Mouse (Mus musculus) midbrain, embryonic 13.5 days (tissue): ENCODE results near the gene Car15. TPM values are rescaled to one million over a fixed set of nuclear protein-coding genes. Genes with fewer than 3 reads are reported as not detected.

Source experiments
- ATAC-seq: fragments of 200-750 bp; cut with Nextera tagmentation; 2 replicates; pipeline ENCODE4 v1.8.0; 2017; ENCODE audit warnings: mild to moderate bottlenecking, moderate TSS enrichment, moderate library complexity
- H3K27ac ChIP-seq: fragments of 300-500 bp; sonication (generic); 2 replicates; pipeline ENCODE4 v1.5.1; 2015; ENCODE audit warnings: inconsistent platforms, mild to moderate bottlenecking, moderate library complexity
- H3K27me3 ChIP-seq: fragments of 300-500 bp; sonication (generic); 2 replicates; pipeline ENCODE4 v1.6.1; 2015; ENCODE audit warnings: mild to moderate bottlenecking, inconsistent platforms
- H3K36me3 ChIP-seq: fragments of 300-500 bp; sonication (generic); 2 replicates; pipeline ENCODE4 v1.6.1; 2015; ENCODE audit warnings: mild to moderate bottlenecking, inconsistent platforms
- H3K4me1 ChIP-seq: fragments of 300-500 bp; sonication (generic); replicated peaks from 2 replicates; pipeline ENCODE4 v1.6.1; 2015; ENCODE audit warnings: inconsistent platforms
- H3K4me2 ChIP-seq: fragments of 300-500 bp; sonication (generic); replicated peaks from 2 replicates; pipeline ENCODE4 v1.6.1; 2015; ENCODE audit warnings: moderate library complexity, mild to moderate bottlenecking, inconsistent platforms
- H3K4me3 ChIP-seq: fragments of 300-500 bp; sonication (generic); replicated peaks from 2 replicates; pipeline ENCODE4 v1.5.1; 2015; ENCODE audit warnings: mild to moderate bottlenecking, inconsistent platforms
- H3K9ac ChIP-seq: fragments of 300-500 bp; sonication (generic); replicated peaks from 2 replicates; pipeline ENCODE4 v1.6.1; 2015; ENCODE audit warnings: mild to moderate bottlenecking, inconsistent platforms
- H3K9me3 ChIP-seq: fragments of 300-500 bp; sonication (generic); 2 replicates; pipeline ENCODE4 v1.6.1; 2016; ENCODE audit warnings: mild to moderate bottlenecking, inconsistent platforms
- WGBS: fragments of 180-500 bp; shearing (Covaris S2); methylation state at CpG from one replicate; pipeline ENCODE4 v1.1.7; 2015; 5-methylcytosine and 5-hydroxymethylcytosine counted together
- polyA plus RNA-seq: library from polyadenylated mRNA; unstranded; fragments of >200 nt; fragmentation: Nextera tagmentation; extraction: Ambion mirVana; gene quantifications from 2 replicates; pipeline ENCODE4 v1.2.1, GENCODE M21; 2015

The Car15 gene
- polyA plus RNA-seq, 1 experiment from 2014 or later: 5.5 TPM

GRCm38 (mm10) chr16:17807192-17808009, 30.8 kb downstream of the Car15 start:
- 3% methylated on average over 67 of the region's 73 CpGs for WGBS
- Histone ChIP-seq H3K4me1 (peaks cover 50% of the 10 kb centered on the region), H3K4me3 (peak overlapping the region; percentile 61), H3K36me3 (no peaks in the 10 kb centered on the region), H3K9ac (peak overlapping the region; percentile 87), H3K9me3 (no peaks in the 10 kb centered on the region), H3K27me3 (peaks cover 73% of the 10 kb centered on the region), H3K4me2 (peak overlapping the region; percentile 91), H3K27ac (peak overlapping the region; percentile 80)
- ATAC-seq: peak; percentile 92

DNA sequence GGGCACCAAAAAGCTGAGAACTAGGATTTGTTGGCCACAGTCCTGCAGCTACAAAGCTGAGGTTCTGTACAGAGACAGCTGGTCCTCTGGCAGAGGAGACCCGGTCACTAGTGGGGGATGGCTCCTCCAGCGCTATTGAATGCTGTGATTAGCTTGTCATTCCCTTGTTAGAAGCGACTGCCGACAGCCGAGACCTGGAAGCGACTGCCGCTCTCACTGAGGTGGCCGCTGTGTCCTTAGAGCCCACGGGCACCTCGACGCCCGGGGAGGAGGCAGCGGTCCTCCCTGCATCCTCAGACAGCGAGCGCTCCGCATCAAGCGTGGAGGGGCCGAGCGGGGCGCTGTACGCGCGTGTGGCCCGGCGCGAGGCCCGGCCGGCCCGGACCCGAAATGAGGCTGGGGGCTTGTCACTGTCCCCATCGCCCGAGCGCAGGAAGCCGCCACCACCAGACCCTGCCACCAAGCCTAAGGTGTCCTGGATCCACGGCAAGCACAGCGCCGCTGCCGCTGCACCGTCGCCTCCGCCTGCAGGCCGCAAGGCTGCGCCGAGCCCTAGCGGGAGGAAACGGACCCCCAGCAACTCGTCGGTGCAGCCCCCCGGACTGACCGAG, 31.5 kb downstream of the Car15 start:
- peak overlapping the region; percentile 87 for H3K9ac ChIP-seq
- peak; percentile 40; the same call in 1 of the 2 replicates for ATAC-seq
- 1% methylated on average over 34 of the region's 50 CpGs for WGBS
- peaks cover 79% of the 10 kb centered on the region for H3K27me3 ChIP-seq
- peaks cover 54% of the 10 kb centered on the region for H3K4me1 ChIP-seq
- peak overlapping the region; percentile 91 for H3K4me2 ChIP-seq
- no peaks in the 10 kb centered on the region for H3K9me3 ChIP-seq
- peak overlapping the region; percentile 80 for H3K27ac ChIP-seq
- no peaks in the 10 kb centered on the region for H3K36me3 ChIP-seq
- H3K4me3 ChIP-seq: peak overlapping the region; percentile 61

DNA sequence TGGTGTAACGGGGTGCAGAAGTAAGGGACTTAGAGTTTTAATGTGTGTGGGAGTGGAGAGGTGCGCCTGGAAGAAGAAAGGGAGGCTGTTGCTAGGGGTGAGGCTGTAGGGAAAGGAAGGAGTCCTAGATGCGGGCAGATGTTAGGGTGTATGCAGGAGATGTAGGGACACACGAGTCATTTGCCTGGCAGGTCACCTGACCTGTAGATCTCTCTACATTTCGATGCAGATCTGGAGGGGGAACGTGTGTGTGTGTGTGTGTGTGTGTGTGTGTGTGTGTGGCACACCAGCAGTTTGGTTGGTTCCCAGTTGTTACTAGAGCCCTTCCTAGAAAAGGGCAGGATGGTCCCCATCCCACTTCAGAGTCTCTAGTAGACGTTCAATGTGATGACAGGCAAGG, 33.2 kb downstream of the Car15 start:
- WGBS: 6% methylated on average over 7 of the region's 7 CpGs
- ATAC-seq: no peak
- H3K9me3 ChIP-seq: no peaks in the 10 kb centered on the region
- peaks cover 81% of the 10 kb centered on the region for H3K27me3 ChIP-seq
- peak overlapping the region; percentile 34 for H3K4me3 ChIP-seq
- peaks cover 54% of the 10 kb centered on the region for H3K4me1 ChIP-seq
- no peak overlapping the region; the same call in 1 of the 2 replicates for H3K9ac ChIP-seq
- no peak overlapping the region for H3K27ac ChIP-seq
- H3K4me2 ChIP-seq: peak overlapping the region; percentile 56
- H3K36me3 ChIP-seq: no peaks in the 10 kb centered on the region

DNA sequence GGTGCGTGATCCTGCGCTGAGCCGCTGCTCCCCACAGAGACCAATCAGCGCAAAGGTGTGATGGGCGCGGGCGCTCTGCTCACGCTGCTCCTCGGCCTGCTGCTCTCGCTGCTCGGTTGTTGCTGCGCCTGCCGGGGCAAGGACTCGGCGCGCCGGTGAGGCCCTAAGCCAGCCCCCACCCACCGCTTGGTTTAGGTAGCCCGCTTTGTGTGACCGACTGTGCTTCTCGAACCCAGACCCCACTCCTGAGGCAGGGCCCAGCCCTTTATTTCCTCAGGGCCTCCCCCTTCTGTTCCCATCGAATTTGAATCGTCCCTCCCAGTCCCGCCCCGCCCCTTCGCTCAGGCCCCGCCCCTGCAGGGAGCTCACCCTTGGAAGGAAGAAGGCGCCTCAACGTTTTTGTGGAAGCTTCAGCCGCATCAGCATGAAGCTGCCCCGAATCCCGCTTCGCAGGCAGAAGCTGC, 33.7 kb downstream of the Car15 start:
- peaks cover 83% of the 10 kb centered on the region for H3K27me3 ChIP-seq
- peak overlapping the region; percentile 34 for H3K4me3 ChIP-seq
- H3K36me3 ChIP-seq: no peaks in the 10 kb centered on the region
- peak overlapping the region; percentile 56 for H3K4me2 ChIP-seq
- peaks cover 50% of the 10 kb centered on the region for H3K4me1 ChIP-seq
- H3K27ac ChIP-seq: no peak overlapping the region
- no peaks in the 10 kb centered on the region for H3K9me3 ChIP-seq
- peak overlapping the region; percentile 43; the same call in 1 of the 2 replicates for H3K9ac ChIP-seq
- ATAC-seq: no peak
- 1% methylated on average over 33 of the region's 33 CpGs for WGBS

DNA sequence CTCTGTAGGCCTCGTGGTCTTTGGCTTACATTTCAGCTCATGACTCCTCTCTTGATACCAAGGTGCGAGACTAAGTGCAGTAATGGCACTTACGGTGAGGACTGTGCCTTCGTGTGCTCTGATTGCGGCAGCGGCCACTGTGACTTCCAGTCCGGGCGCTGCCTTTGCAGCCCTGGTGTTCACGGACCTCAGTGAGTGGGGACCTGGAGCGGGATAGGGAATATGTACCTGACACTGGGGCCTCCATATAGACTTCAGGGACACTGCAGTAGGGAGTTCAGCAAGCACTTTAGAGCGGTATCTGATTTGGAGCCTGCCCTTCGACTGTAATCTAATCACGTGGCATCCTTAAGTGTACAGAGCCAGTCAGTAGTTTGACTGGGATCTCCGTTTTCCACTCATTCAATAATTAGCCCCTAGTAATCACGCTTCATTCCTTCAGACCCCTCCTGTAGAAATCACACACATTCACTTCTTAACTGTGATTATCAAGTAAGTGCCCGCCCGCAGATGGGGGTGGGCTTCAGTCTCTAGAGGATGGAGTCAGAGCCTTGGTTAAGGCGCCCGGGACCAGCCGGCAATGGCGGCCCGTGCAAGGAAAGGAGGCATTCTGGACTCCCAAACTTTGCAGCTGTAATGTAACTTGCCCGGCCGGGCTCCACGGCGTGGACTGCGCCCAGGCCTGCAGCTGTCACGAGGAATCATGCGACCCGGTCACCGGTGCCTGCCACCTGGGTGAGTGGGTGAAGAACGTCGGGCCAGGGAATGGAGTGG, 34.3 kb downstream of the Car15 start:
- Histone ChIP-seq H3K36me3 (no peaks in the 10 kb centered on the region), H3K9me3 (no peaks in the 10 kb centered on the region), H3K4me2 (peak overlapping the region; percentile 56), H3K4me1 (peaks cover 45% of the 10 kb centered on the region), H3K9ac (peak overlapping the region; percentile 43; the same call in 1 of the 2 replicates), H3K27ac (no peak overlapping the region), H3K4me3 (peak overlapping the region; percentile 34), H3K27me3 (peaks cover 86% of the 10 kb centered on the region)
- ATAC-seq: no peak
- WGBS: 6% methylated on average over 33 of the region's 33 CpGs

- WGBS: 2% methylated on average over 83 of the region's 83 CpGs
- Histone ChIP-seq H3K27me3 (peaks cover 87% of the 10 kb centered on the region), H3K36me3 (no peaks in the 10 kb centered on the region), H3K4me1 (peaks cover 52% of the 10 kb centered on the region), H3K9me3 (no peaks in the 10 kb centered on the region), H3K4me3 (peak overlapping the region; percentile 34), H3K4me2 (peak overlapping the region; percentile 56), H3K27ac (no peak overlapping the region), H3K9ac (peak overlapping the region; percentile 24; the same call in 1 of the 2 replicates)
- no peak for ATAC-seq
Measured at GRCm38 (mm10) chr16:17802839-17803674, 35.1 kb downstream of the Car15 start.

- peak overlapping the region; percentile 56 for H3K4me2 ChIP-seq
- H3K4me3 ChIP-seq: peak overlapping the region; percentile 34
- peaks cover 90% of the 10 kb centered on the region for H3K27me3 ChIP-seq
- WGBS: 5% methylated on average over 18 of the region's 18 CpGs
- no peak for ATAC-seq
- peak overlapping the region; percentile 24; the same call in 1 of the 2 replicates for H3K9ac ChIP-seq
- H3K4me1 ChIP-seq: peaks cover 53% of the 10 kb centered on the region
- no peak overlapping the region for H3K27ac ChIP-seq
- H3K36me3 ChIP-seq: no peaks in the 10 kb centered on the region
- H3K9me3 ChIP-seq: no peaks in the 10 kb centered on the region
Measured at GRCm38 (mm10) chr16:17802456-17802838, 35.7 kb downstream of the Car15 start.

DNA sequence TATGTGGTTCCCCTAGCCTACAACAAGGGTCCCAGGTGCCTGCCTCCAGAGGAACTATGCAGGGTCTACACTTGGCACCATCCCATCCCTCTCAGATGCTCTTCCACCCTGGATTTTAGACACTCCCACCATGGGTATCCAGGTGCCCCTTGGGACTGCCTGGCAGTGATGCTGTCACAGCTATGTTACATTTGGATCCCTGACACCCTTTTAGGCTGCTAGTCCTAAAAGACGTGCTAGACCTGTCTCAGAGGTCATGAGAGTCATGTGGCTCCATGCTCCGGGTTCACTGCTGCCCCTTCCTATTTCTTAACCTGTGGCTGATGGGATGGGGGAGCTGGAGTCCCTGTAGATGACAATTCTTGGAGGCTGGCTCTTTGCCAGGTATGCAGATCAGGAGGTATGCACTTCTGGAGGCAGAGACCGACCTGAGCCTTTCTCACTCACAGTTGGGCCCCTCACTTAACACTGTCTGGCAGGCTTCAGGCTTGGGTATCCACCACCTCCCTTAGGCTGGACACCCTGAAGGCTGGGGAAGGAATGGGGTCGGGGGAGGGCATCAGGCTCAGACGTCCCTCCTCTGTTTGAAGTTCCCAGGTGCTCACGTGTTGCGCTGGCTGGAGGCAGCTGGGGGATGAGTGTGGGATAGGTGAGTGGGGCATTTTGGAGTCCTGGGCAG, 36.2 kb downstream of the Car15 start:
- Histone ChIP-seq H3K9ac (no peak overlapping the region), H3K4me3 (0 out of 2 replicates have a peak overlapping the region, but pooled peaks have one; percentile 34), H3K4me1 (peaks cover 57% of the 10 kb centered on the region), H3K36me3 (no peaks in the 10 kb centered on the region), H3K27me3 (peaks cover 96% of the 10 kb centered on the region), H3K4me2 (no peak overlapping the region), H3K27ac (no peak overlapping the region), H3K9me3 (no peaks in the 10 kb centered on the region)
- WGBS: 3% methylated on average over 7 of the region's 7 CpGs
- ATAC-seq: no peak

- Histone ChIP-seq H3K4me2 (no peak overlapping the region), H3K27me3 (peaks cover 98% of the 10 kb centered on the region), H3K4me3 (no peak overlapping the region), H3K27ac (no peak overlapping the region), H3K4me1 (peaks cover 48% of the 10 kb centered on the region), H3K9ac (no peak overlapping the region), H3K9me3 (no peaks in the 10 kb centered on the region), H3K36me3 (no peaks in the 10 kb centered on the region)
- no peak for ATAC-seq
Measured at GRCm38 (mm10) chr16:17799584-17799983, 38.6 kb downstream of the Car15 start.

DNA sequence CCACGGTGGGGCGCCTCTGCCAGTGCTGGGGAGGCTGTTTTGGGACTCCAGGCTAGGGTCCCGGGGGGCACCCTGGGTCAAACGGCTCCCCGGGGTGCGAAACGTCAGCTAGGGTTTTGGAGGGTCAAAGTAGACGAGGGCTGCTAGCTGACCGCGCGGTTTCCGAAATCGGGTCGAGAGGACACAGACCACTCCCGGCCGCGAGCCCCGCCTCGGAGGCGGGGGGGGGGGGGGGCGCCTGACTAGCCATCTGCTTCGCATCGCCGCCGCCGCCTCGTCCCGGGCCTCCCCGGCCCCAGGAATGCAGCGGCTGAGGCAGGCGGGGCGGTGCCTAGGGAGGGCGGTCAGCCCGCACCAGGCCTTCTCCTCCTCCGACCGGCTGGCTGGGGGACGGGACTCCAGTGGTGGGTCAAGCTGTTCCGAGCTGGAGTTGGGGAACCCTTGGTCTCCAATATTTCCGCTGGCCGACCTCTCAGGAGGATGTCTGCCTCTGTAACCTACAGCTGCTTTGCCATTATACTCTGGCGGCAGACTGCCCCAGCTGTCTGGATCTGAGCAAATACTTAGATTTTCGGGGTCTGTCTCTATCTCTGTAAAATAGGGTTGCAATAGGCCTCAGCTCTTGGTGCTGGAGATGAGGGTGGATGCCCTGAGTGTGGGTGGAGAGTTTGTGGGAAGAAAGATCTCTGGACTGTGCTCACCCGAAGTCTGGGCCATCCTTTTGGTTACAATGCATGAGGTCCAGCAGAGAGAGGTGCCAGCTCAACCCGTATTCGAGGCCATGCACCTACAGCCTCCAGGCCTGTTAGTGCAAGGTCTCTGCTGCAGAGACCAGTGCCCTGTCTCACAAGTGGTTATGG, 39.6 kb downstream of the Car15 start:
- Histone ChIP-seq H3K4me3 (peak overlapping the region; percentile 46), H3K4me2 (peak overlapping the region; percentile 77), H3K9ac (peak overlapping the region; percentile 59; the same call in 1 of the 2 replicates), H3K36me3 (peaks cover 2% of the 10 kb centered on the region), H3K27ac (no peak overlapping the region), H3K27me3 (peaks cover 94% of the 10 kb centered on the region), H3K9me3 (no peaks in the 10 kb centered on the region), H3K4me1 (peaks cover 37% of the 10 kb centered on the region)
- no peak for ATAC-seq
- WGBS: under 1% methylated on average over 36 of the region's 45 CpGs
